Mouse (Mus musculus) ES-Bruce4 (cell line): ENCODE results near the gene Stk4. TPM values are rescaled to one million over a fixed set of nuclear protein-coding genes. Genes with fewer than 3 reads are reported as not detected.

Source experiments
- H3K27ac ChIP-seq: 2 replicates; pipeline ENCODE4 v1.5.1; 2012; ENCODE audit warnings: low read length, inconsistent platforms; ENCODE audit not compliant: insufficient read depth
- H3K27me3 ChIP-seq: 2 replicates; pipeline ENCODE4 v1.6.1; 2012; ENCODE audit warnings: mild to moderate bottlenecking, low read length, inconsistent platforms; ENCODE audit not compliant: control insufficient read depth, poor library complexity, insufficient read depth, severe bottlenecking
- H3K36me3 ChIP-seq: 2 replicates; pipeline ENCODE4 v1.6.1; 2012; ENCODE audit warnings: inconsistent platforms, mild to moderate bottlenecking, low read length, moderate library complexity; ENCODE audit not compliant: control insufficient read depth, poor library complexity, insufficient read depth, severe bottlenecking
- H3K4me1 ChIP-seq: one replicate; pipeline ENCODE4 v1.8.1; 2011; ENCODE audit warnings: low read length; ENCODE audit not compliant: control insufficient read depth, insufficient read depth
- H3K4me3 ChIP-seq: 2 replicates; pipeline ENCODE4 v1.5.1; 2011; ENCODE audit warnings: low read depth, mild to moderate bottlenecking, low read length
- H3K9ac ChIP-seq: 2 replicates; pipeline ENCODE4 v1.6.1; 2012; ENCODE audit warnings: low read depth, mild to moderate bottlenecking, inconsistent platforms; ENCODE audit not compliant: poor library complexity, severe bottlenecking
- H3K9me3 ChIP-seq: replicated peaks from 2 replicates; pipeline ENCODE4 v1.6.1; 2012; ENCODE audit warnings: mild to moderate bottlenecking, low read length, inconsistent platforms; ENCODE audit not compliant: control insufficient read depth, poor library complexity, insufficient read depth, severe bottlenecking
- CTCF ChIP-seq: IDR thresholded peaks from one replicate; pipeline ENCODE4 v1.8.1; 2011; ENCODE audit warnings: low read depth, low read length
- EP300 ChIP-seq: IDR thresholded peaks from 2 replicates; pipeline ENCODE4 v1.6.1; 2011; ENCODE audit warnings: low read depth, low read length; ENCODE audit not compliant: insufficient read depth
- POLR2A ChIP-seq: IDR thresholded peaks from one replicate; pipeline ENCODE4 v1.8.1; 2011; ENCODE audit warnings: low read length; ENCODE audit not compliant: insufficient read depth
- polyA plus RNA-seq: library from polyadenylated mRNA; stranded (reverse); fragments of >200 nt; gene quantifications from 2 replicates; pipeline ENCODE4 v1.2.4, GENCODE M21; 2011; ENCODE audit warnings: low read depth; ENCODE audit not compliant: missing spikeins, insufficient read depth, insufficient read length

Gene Stk4
- polyA plus RNA-seq, 1 experiment: 74.8 TPM

GRCm38 (mm10) chr2:164137754-164138153, 67.6 kb downstream of the Stk4 start:
- H3K9ac ChIP-seq: no peak overlapping the region
- TF ChIP-seq EP300 (no peak), CTCF (no peak), POLR2A (no peak)
- no peaks in the 10 kb centered on the region for H3K9me3 ChIP-seq
- H3K4me3 ChIP-seq: no peak overlapping the region
- no peaks in the 10 kb centered on the region for H3K4me1 ChIP-seq
- H3K36me3 ChIP-seq: no peaks in the 10 kb centered on the region
- H3K27me3 ChIP-seq: no peaks in the 10 kb centered on the region
- no peak overlapping the region for H3K27ac ChIP-seq

GRCm38 (mm10) chr2:164142021-164142420, 71.9 kb downstream of the Stk4 start:
- Histone ChIP-seq H3K4me1 (no peaks in the 10 kb centered on the region), H3K36me3 (no peaks in the 10 kb centered on the region), H3K4me3 (no peak overlapping the region), H3K27ac (no peak overlapping the region), H3K9ac (no peak overlapping the region), H3K9me3 (no peaks in the 10 kb centered on the region), H3K27me3 (no peaks in the 10 kb centered on the region)
- no peak for TF ChIP-seq POLR2A
- no peak for TF ChIP-seq CTCF
- no peak for TF ChIP-seq EP300

- no peak overlapping the region for H3K4me3 ChIP-seq
- H3K9ac ChIP-seq: no peak overlapping the region
- H3K36me3 ChIP-seq: 0 out of 2 replicates have a peak, but pooled peaks cover 3% of the 10 kb centered on the region
- no peaks in the 10 kb centered on the region for H3K4me1 ChIP-seq
- TF ChIP-seq CTCF (no peak), EP300 (no peak), POLR2A (no peak)
- H3K27me3 ChIP-seq: no peaks in the 10 kb centered on the region
- no peak overlapping the region for H3K27ac ChIP-seq
- H3K9me3 ChIP-seq: no peaks in the 10 kb centered on the region
Observed at GRCm38 (mm10) chr2:164144025-164144424, 73.9 kb downstream of the Stk4 start.

DNA sequence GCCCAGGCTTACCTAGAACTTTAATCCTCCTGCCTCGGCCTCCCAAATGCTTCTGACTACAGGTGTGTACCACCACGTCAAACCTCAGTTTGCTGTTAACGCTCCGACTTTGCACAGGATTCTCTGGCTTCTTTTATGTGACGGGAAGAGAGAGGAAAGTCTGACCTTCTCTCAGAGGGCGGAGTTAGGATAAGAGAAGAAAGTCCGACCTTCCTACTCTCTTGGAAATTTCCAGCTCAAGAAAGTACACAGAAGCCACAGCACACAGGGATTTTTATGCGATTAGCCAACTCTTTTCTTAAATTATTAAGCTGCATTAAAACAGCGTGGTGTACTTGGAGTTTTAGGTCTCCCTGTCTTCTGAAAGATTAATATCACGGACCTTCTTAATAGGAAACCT, 74.4 kb downstream of the Stk4 start:
- H3K36me3 ChIP-seq: 0 out of 2 replicates have a peak, but pooled peaks cover 3% of the 10 kb centered on the region
- no peaks in the 10 kb centered on the region for H3K4me1 ChIP-seq
- TF ChIP-seq POLR2A (no peak), CTCF (no peak), EP300 (no peak)
- H3K27me3 ChIP-seq: no peaks in the 10 kb centered on the region
- no peak overlapping the region for H3K4me3 ChIP-seq
- no peak overlapping the region for H3K27ac ChIP-seq
- no peak overlapping the region for H3K9ac ChIP-seq
- no peaks in the 10 kb centered on the region for H3K9me3 ChIP-seq

DNA sequence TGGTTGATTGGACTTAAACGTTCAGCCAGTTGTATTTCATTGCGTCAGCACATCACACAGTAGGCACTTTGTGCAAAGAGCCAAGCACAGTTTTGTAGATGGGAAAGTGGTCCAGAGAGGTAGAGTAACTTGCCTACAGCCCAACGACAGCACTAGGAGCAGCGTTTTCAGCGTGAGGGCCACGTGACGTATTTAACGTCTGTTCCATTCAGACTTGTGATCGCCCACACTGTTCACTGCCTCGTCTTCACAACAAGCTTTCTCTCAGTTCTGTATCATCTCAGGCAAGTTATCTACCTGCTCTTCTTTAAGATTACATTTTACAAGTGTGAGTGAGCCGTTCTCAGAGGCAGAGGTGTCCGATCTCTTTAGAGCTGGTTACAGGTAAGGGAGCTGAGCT, 76.4 kb downstream of the Stk4 start:
- no peak overlapping the region for H3K9ac ChIP-seq
- no peak for TF ChIP-seq POLR2A
- no peak for TF ChIP-seq CTCF
- no peak for TF ChIP-seq EP300
- 0 out of 2 replicates have a peak, but pooled peaks cover 5% of the 10 kb centered on the region for H3K36me3 ChIP-seq
- H3K4me3 ChIP-seq: no peak overlapping the region
- no peaks in the 10 kb centered on the region for H3K9me3 ChIP-seq
- no peak overlapping the region for H3K27ac ChIP-seq
- no peaks in the 10 kb centered on the region for H3K27me3 ChIP-seq
- peaks cover 4% of the 10 kb centered on the region for H3K4me1 ChIP-seq

GRCm38 (mm10) chr2:164150086-164150760, 80.1 kb downstream of the Stk4 start:
- Histone ChIP-seq H3K4me1 (peaks cover 4% of the 10 kb centered on the region), H3K36me3 (peaks cover 23% of the 10 kb centered on the region), H3K9me3 (no peaks in the 10 kb centered on the region), H3K27ac (no peak overlapping the region), H3K4me3 (no peak overlapping the region), H3K9ac (no peak overlapping the region), H3K27me3 (no peaks in the 10 kb centered on the region)
- TF ChIP-seq CTCF (no peak), EP300 (no peak), POLR2A (no peak)
